Mouse (Mus musculus) CH12.LX (cell line): Measurements from ENCODE around the gene E130208F15Rik.

Experiments
- CTCF ChIP-seq, 2 experiments: IDR thresholded peaks in 1 of 2; conservative IDR thresholded peaks in 1 of 2; 2 replicates each; pipeline ENCODE4 v1.5.1; 2011 to 2012; ENCODE audit warnings: low read depth in 2 of 2, low read length in 2 of 2, improper control_type of control experiment in 1 of 2, inconsistent platforms in 1 of 2, mild to moderate bottlenecking in 1 of 2, moderate library complexity in 1 of 2
- GABPA ChIP-seq: IDR thresholded peaks from 2 replicates; pipeline ENCODE4 v1.6.1; 2012; ENCODE audit warnings: low read depth, low read length, improper control_type of control experiment, inconsistent platforms; ENCODE audit not compliant: insufficient replicate concordance
- RAD21 ChIP-seq: IDR thresholded peaks from 2 replicates; pipeline ENCODE4 v1.6.1; 2011; ENCODE audit warnings: low read depth, mild to moderate bottlenecking, low read length, improper control_type of control experiment, moderate library complexity
- UBTF ChIP-seq: IDR thresholded peaks from 2 replicates; pipeline ENCODE4 v1.6.1; 2012; ENCODE audit warnings: low read depth, mild to moderate bottlenecking, inconsistent platforms, low read length, improper control_type of control experiment, moderate library complexity
- ZKSCAN1 ChIP-seq: IDR thresholded peaks from 2 replicates; pipeline ENCODE4 v1.6.1; 2012; ENCODE audit warnings: low read depth, inconsistent platforms, low read length, improper control_type of control experiment, borderline replicate concordance

DNA sequence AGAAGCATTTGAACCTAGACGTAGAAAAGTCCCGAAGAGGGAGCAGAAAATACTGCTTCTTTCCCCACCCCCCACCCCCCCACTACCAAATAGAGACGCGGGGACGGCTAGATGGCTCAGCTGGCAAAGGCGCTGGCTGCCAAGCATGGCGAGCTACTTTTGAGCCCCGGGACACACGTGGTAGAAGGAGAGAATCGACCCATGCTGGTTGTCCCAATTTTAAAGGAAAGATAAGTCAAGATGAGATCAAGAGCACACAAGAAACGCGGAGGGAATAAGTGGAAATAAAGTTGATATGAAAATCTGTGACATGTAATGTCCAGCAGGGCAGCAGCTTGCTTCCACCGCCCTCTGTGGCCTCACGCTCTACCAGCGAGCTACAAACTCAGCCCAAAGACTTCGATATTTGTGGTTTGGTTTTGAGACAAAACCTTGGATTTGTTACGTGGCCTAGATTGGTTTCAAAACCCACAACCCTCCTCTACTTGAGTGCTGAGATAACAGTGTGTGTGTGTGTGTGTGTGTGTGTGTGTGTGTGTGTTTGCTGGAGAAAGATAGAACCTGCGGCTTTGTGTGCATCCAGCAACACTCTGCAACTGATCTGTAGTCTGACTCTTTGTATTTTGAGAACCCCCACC is 11.2 kb downstream of the E130208F15Rik start:
- TF ChIP-seq GABPA (no peak), UBTF (no peak), RAD21 (no peak), CTCF (conservative IDR thresholded peaks at IDR 0.05 in 1 of 2, IDR thresholded peaks at IDR 0.05 in 1 of 2; ENCODE audit: low read depth in 2 of 2, low read length in 2 of 2) (no peak), ZKSCAN1 (no peak)
